Mouse (Mus musculus) left cerebral cortex, adult 2 months (tissue): ENCODE data around the gene Spata31. TPM values are rescaled to one million over a fixed set of nuclear protein-coding genes. Genes with fewer than 3 reads are reported as not detected.

Experiments used
- DNase-seq, 2 experiments: peaks; one replicate each; pipeline ENCODE4 v3.0.0; 2021 to 2022; ENCODE audit warnings: low spot score in 2 of 2, mixed read lengths in 1 of 2; ENCODE audit errors: extremely low spot score in 1 of 2
- H3K27ac ChIP-seq: fragments of 200-600 bp; 2 replicates; pipeline ENCODE4 v1.8.1; 2022
- H3K4me3 ChIP-seq: fragments of 200-600 bp; 2 replicates; pipeline ENCODE4 v1.8.1; 2022
- CTCF ChIP-seq: fragments of 200-600 bp; IDR thresholded peaks from 2 replicates; pipeline ENCODE4 v1.8.1; 2022; ENCODE audit warnings: antibody characterized with exemption, mild to moderate bottlenecking, moderate library complexity
- intact Hi-C: fragments of 180-260 bp; cut with DNase I; formaldehyde crosslinking; loops from one replicate; pipeline ENCODE4 v1.15.1; 2025
- long read RNA-seq, 2 experiments: library from polyadenylated mRNA; stranded (forward); transcript quantifications; one replicate each; pipeline ENCODE4 v2.0.0; 2021; ENCODE audit warnings: borderline mapping rate in 2 of 2
- total RNA-seq, 2 experiments: library from RNA; stranded (reverse); gene quantifications; 2 replicates each; pipeline ENCODE4 v1.2.3; 2021

The Spata31 gene
- not detected for total RNA-seq
- long read RNA-seq, experiment 1: 0 reads
- long read RNA-seq, experiment 2: 0 reads

GRCm38 (mm10) chr13:64917191-64917590 lies at the start of gene Spata31:
TSS of gene Spata31 (plus strand) at chr13:64917406.
- no peak for DNase-seq
- Histone ChIP-seq H3K4me3 (no peak within 1 kb of the TSS), H3K27ac (no peak within 1 kb of the TSS)
- intact Hi-C loops: no loop called here
- no peak for TF ChIP-seq CTCF

GRCm38 (mm10) chr13:64903132-64903531 lies 14.1 kb upstream of the Spata31 start:
- H3K27ac ChIP-seq: no peak overlapping the region
- DNase-seq: no peak
- H3K4me3 ChIP-seq: peak overlapping the region; percentile 28
- intact Hi-C loops: loop anchor here (10.0 kb wide), 1 partner anchor 588 kb away; the partner anchor contains the start of gene Aaed1
- TF ChIP-seq CTCF: no peak

GRCm38 (mm10) chr13:64903585-64904208 lies 13.5 kb upstream of the Spata31 start, which contains the start of gene Cntnap3:
TSS of gene Cntnap3 (minus strand) at chr13:64903955.
- intact Hi-C loops: loop anchor here (2.0 to 10.0 kb wide), 2 partner anchors 461 to 589 kb away; partner anchors contain the start of gene Aaed1
- TF ChIP-seq CTCF: peak; percentile 50
- peak; percentile 44 to 63 for DNase-seq
- Histone ChIP-seq H3K27ac (no peak within 1 kb of the TSS), H3K4me3 (peak within 1 kb of the TSS; percentile 28)

Other genes starting within 250 kb of the Spata31 start
- gene Cntnap3, start 13.5 kb upstream of the Spata31 start, total RNA-seq: 1 to 10 TPM; 4.8 to 8.3 TPM
- not detected for gene Spata31d1c, start 115.7 kb downstream of the Spata31 start, total RNA-seq
- not detected for gene Prss47, start 135.4 kb downstream of the Spata31 start, total RNA-seq
- gene Mfsd14b, start 195.6 kb downstream of the Spata31 start, total RNA-seq: 10 to 100 TPM; 42.9 to 46.9 TPM
- gene Olfr465-ps1, start 220.7 kb downstream of the Spata31 start, total RNA-seq: not detected
- gene Olfr466, start 232.8 kb downstream of the Spata31 start, total RNA-seq: not detected